Mouse (Mus musculus) liver, postnatal 0 days (tissue): Measurements from ENCODE around the gene Cdkl2.

Experiments
- CTCF ChIP-seq: sonication (generic); IDR thresholded peaks from 2 replicates; pipeline ENCODE4 v1.5.1; 2016; ENCODE audit warnings: antibody characterized with exemption, low read depth
- EP300 ChIP-seq: IDR thresholded peaks from 2 replicates; pipeline ENCODE4 v1.6.1; 2016; ENCODE audit warnings: antibody characterized with exemption, low read depth, mild to moderate bottlenecking

- TF ChIP-seq CTCF (peak; percentile 79), EP300 (no peak)
These were observed 40.7 kb downstream of the Cdkl2 start for GRCm38 (mm10) chr5:92003011-92003410.
